Mouse (Mus musculus) kidney, adult 2 months (tissue): ENCODE data around the gene Odc1.

ENCODE experiments used
- CTCF ChIP-seq: fragments of 200-500 bp; conservative IDR thresholded peaks from 2 replicates; pipeline ENCODE4 v1.5.1; 2011; ENCODE audit warnings: low read depth, mild to moderate bottlenecking, control low read depth, low read length, moderate library complexity, mixed read lengths; ENCODE audit not compliant: insufficient read depth, insufficient read length
- POLR2A ChIP-seq: fragments of 200-500 bp; IDR thresholded peaks from one replicate; pipeline ENCODE4 v1.6.1; 2011; ENCODE audit warnings: low read depth, low read length, control low read depth

DNA sequence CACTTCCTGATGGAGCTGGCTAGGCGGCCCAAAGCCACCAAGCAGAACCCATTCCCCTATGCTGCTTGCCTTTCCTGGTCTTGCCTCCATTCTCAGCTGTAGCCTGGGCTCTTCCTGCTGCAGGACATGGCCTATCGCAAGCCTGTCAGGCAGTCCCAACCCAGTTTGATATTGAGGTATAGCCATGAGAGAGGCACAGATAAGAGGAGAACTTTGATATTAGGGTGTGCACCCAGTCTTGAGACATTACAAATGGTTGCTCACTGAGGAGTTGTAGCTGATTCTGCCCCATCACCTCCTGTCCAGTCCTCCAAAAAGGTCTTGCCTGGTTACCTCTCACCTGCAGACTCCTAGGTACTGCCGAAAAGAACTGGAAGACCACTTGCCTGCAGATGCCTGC is 6.5 kb upstream of the Odc1 start:
- TF ChIP-seq CTCF (no peak), POLR2A (no peak)
